Mouse (Mus musculus): ENCODE results near the gene Ttc17.

Gene Ttc17

DNA sequence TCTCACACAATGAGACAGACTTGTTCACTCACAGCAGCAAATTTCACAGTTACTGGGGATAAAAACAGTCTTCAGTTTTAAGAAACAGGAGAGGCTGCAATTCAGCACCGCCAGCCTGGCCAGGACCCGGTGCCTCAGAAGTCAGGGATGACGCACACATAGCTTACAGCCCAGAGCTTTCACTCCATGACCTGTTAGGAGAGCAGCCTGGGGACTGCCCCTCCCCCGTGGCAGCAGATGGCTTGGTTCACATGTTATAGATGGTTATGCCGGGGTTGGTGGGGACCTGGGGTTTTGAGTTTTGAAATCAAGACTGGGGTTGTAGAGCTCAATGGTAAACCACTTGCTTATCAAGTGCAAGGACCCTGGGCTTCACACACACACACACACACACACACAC, 104.1 kb downstream of the Ttc17 start:
- peaks cover 7% of the 10 kb centered on the region; the same call in 1 of the 2 replicates for H3K36me3 ChIP-seq (ENCODE audit: insufficient read depth, low read length)
- no peak overlapping the region for H3K4me3 ChIP-seq (replicated peaks; ENCODE audit: low read length)
- H3K4me1 ChIP-seq (replicated peaks; ENCODE audit: low read depth, low read length), result peaks cover 13% of the 10 kb centered on the region
- TF ChIP-seq CTCF (conservative IDR thresholded peaks at IDR 0.05; ENCODE audit: low read length), result no peak
- TF ChIP-seq NANOG (IDR thresholded peaks at IDR 0.05; ENCODE audit: borderline replicate concordance, low read length), result no peak
- no peak for TF ChIP-seq POU5F1 (IDR thresholded peaks at IDR 0.05; ENCODE audit: borderline replicate concordance, low read length)
- H3K9me3 ChIP-seq (ENCODE audit: low read length), result no peaks in the 10 kb centered on the region
- H3K27me3 ChIP-seq (ENCODE audit: insufficient read depth, low read length), result no peaks in the 10 kb centered on the region

DNA sequence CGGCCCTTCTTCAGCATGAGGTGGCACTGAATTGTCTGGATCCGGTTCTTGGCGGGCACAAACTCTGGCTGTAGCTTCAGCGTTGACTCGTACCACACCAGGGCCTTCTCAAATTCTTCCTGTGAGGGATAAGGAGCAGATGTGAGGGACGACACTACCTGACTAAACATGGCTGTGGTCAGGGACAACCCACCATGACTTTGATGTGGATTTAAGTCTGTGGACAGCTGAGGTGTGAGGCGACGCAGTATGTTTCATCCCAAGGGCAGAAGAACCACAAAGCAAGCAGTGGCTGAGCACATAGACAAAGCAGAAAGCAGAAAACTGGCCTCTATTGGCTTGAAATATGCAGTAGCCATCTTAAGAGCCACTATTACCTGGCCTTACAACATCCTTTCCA, 104.7 kb downstream of the Ttc17 start:
- Histone ChIP-seq H3K4me1 (replicated peaks; ENCODE audit: low read depth, low read length) (peaks cover 13% of the 10 kb centered on the region), H3K36me3 (ENCODE audit: insufficient read depth, low read length) (peaks cover 7% of the 10 kb centered on the region; the same call in 1 of the 2 replicates), H3K4me3 (replicated peaks; ENCODE audit: low read length) (no peak overlapping the region), H3K27me3 (ENCODE audit: insufficient read depth, low read length) (no peaks in the 10 kb centered on the region), H3K9me3 (ENCODE audit: low read length) (no peaks in the 10 kb centered on the region)
- no peak for TF ChIP-seq POU5F1 (IDR thresholded peaks at IDR 0.05; ENCODE audit: borderline replicate concordance, low read length)
- TF ChIP-seq NANOG (IDR thresholded peaks at IDR 0.05; ENCODE audit: borderline replicate concordance, low read length), result no peak
- no peak for TF ChIP-seq CTCF (conservative IDR thresholded peaks at IDR 0.05; ENCODE audit: low read length)

DNA sequence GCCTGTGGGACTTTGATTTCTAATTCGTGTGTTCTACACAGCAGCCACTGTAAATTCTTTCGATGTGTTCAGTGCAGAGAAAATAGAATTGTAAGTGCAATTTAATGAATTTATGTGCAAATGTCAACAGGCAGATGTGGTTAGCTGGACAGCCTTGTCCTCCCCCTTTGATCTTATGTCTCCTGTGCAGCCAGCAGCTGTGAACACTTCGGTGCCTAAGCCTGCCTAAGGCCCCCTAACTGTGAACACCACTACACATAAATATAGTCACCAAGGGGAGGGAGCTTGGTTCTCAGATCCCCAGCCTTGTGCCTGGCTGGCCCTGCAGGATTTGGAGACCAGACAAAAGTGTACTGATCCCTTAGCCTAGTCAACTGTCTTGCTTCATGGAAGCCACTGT, 109.0 kb downstream of the Ttc17 start:
- peaks cover 7% of the 10 kb centered on the region for H3K27me3 ChIP-seq (ENCODE audit: insufficient read depth, low read length)
- TF ChIP-seq NANOG (IDR thresholded peaks at IDR 0.05; ENCODE audit: borderline replicate concordance, low read length) (no peak), CTCF (conservative IDR thresholded peaks at IDR 0.05; ENCODE audit: low read length) (no peak), POU5F1 (IDR thresholded peaks at IDR 0.05; ENCODE audit: borderline replicate concordance, low read length) (no peak)
- H3K4me1 ChIP-seq (replicated peaks; ENCODE audit: low read depth, low read length), result no peaks in the 10 kb centered on the region; the same call in 1 of the 2 replicates

DNA sequence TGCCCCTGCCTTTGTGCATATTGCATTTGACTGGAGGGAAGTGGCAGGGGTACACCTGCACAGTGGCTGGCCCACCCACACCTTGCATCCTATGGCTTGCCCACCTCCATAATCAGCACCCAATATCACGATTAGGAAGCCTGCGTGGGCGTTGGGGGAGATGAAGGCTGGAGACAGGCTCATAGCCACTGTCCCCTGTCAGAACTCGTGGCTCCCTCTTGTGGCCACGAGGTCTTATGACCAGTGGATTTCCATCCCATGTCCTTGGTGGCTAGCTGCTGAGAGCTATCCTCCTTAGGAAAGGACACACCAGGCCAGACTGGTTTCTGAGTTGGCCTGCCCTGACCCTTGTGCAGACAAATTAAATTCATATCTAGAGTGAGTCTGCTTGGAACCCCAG, 116.0 kb downstream of the Ttc17 start:
- TF ChIP-seq POU5F1 (IDR thresholded peaks at IDR 0.05; ENCODE audit: borderline replicate concordance, low read length), result no peak
- peak; percentile 62 for TF ChIP-seq CTCF (conservative IDR thresholded peaks at IDR 0.05; ENCODE audit: low read length)
- no peak for TF ChIP-seq NANOG (IDR thresholded peaks at IDR 0.05; ENCODE audit: borderline replicate concordance, low read length)
- H3K27me3 ChIP-seq (ENCODE audit: insufficient read depth, low read length), result peaks cover 29% of the 10 kb centered on the region
- H3K36me3 ChIP-seq (ENCODE audit: insufficient read depth, low read length), result no peaks in the 10 kb centered on the region
- no peak overlapping the region for H3K4me3 ChIP-seq (replicated peaks; ENCODE audit: low read length)
- H3K4me1 ChIP-seq (replicated peaks; ENCODE audit: low read depth, low read length), result peaks cover 11% of the 10 kb centered on the region
- no peaks in the 10 kb centered on the region for H3K9me3 ChIP-seq (ENCODE audit: low read length)

More for the DNA sequence above, 109.0 kb downstream of the Ttc17 start:
- H3K4me3 ChIP-seq (replicated peaks; ENCODE audit: low read length), result no peak overlapping the region
- H3K36me3 ChIP-seq (ENCODE audit: insufficient read depth, low read length), result peaks cover 7% of the 10 kb centered on the region; the same call in 1 of the 2 replicates
- no peaks in the 10 kb centered on the region for H3K9me3 ChIP-seq (ENCODE audit: low read length)

DNA sequence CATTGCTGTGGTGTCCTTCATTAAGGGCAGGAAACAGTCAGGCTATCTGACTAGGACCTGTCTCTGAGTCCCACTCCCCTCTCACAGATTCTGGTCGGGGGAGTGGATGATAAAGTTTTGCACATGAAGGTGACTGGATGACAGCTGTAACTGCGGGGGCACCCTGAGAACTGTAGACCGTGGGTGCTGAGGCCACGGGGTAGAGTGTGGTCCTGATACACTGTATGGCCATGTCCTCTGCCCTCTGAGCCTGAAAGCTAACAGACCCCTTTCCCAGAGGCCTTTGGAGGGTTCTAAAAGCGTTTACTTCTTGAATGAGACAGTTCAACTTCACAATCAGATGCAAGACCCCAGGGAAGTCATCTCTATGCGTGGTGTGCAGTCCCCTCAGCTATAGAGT, 116.8 kb downstream of the Ttc17 start:
- no peaks in the 10 kb centered on the region for H3K9me3 ChIP-seq (ENCODE audit: low read length)
- TF ChIP-seq NANOG (IDR thresholded peaks at IDR 0.05; ENCODE audit: borderline replicate concordance, low read length) (no peak), CTCF (conservative IDR thresholded peaks at IDR 0.05; ENCODE audit: low read length) (no peak), POU5F1 (IDR thresholded peaks at IDR 0.05; ENCODE audit: borderline replicate concordance, low read length) (no peak)

DNA sequence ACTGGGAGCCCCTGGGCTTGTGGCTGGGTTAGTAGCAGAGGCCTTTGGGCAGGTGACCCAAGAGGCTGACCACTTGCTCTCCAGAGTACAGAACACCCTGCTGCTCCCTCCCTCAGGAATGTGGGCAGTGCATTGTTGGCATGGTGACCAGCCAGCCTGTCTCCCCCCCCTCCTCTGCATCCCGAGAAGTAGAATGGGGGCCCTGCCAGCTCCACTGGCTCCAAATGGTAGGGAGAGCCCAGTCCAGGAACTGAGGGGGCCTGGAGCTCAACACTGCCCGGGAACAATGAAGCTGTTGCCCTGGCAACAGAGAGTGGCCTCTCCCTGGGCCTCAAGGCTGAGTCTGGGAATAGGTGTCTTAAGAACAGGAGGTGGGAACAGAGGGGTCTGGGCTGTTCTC, 117.3 kb downstream of the Ttc17 start:
- H3K4me1 ChIP-seq (replicated peaks; ENCODE audit: low read depth, low read length), result peaks cover 11% of the 10 kb centered on the region
- no peak overlapping the region for H3K4me3 ChIP-seq (replicated peaks; ENCODE audit: low read length)
- TF ChIP-seq CTCF (conservative IDR thresholded peaks at IDR 0.05; ENCODE audit: low read length), result no peak
- H3K36me3 ChIP-seq (ENCODE audit: insufficient read depth, low read length), result no peaks in the 10 kb centered on the region
- peaks cover 32% of the 10 kb centered on the region for H3K27me3 ChIP-seq (ENCODE audit: insufficient read depth, low read length)
- H3K9me3 ChIP-seq (ENCODE audit: low read length), result no peaks in the 10 kb centered on the region

More for the DNA sequence above, 116.8 kb downstream of the Ttc17 start:
- Histone ChIP-seq H3K27me3 (ENCODE audit: insufficient read depth, low read length) (peaks cover 34% of the 10 kb centered on the region), H3K4me3 (replicated peaks; ENCODE audit: low read length) (no peak overlapping the region), H3K36me3 (ENCODE audit: insufficient read depth, low read length) (no peaks in the 10 kb centered on the region), H3K4me1 (replicated peaks; ENCODE audit: low read depth, low read length) (peaks cover 11% of the 10 kb centered on the region)

DNA sequence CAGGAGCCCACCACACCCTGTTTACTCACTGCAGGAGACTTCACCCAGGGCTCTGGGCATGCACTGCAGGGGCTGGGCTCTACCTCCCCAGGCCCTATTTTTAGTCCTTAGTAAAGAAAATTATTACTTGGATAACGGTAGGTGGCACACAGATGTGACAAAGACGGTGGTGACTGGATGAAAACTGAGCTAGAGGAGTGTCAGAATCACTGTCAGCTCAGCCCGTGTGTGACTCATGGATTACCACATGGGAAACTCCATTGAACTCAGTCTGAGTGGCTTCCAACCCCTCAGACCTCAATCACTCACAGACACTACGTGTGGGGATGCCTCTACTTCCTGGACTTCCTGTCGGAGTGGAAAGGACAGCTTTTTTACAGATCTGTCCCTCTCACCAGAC, 118.4 kb downstream of the Ttc17 start:
- H3K27me3 ChIP-seq (ENCODE audit: insufficient read depth, low read length), result peaks cover 29% of the 10 kb centered on the region

DNA sequence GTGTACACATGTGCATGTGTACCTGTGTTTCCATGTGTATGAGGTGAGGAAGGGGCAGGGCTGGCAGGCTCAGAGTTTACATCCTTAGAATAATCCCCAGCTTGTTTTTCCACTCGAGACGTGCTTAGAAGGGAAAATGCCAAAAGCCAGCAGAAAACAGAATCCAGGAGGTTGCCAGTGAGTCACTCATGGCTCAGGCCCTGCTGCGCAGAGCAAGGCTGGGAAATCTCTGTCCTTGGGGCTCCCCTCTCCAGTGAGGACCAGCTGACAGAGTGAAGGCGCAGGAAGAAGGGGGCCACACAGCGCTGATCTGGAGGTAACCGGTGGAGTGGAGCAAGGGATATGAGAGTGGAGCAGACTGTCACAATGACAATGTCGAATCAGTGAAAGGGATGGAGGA, 119.1 kb downstream of the Ttc17 start:
- H3K9me3 ChIP-seq (ENCODE audit: low read length), result no peaks in the 10 kb centered on the region
- H3K4me3 ChIP-seq (replicated peaks; ENCODE audit: low read length), result no peak overlapping the region
- TF ChIP-seq NANOG (IDR thresholded peaks at IDR 0.05; ENCODE audit: borderline replicate concordance, low read length), result no peak
- no peak for TF ChIP-seq POU5F1 (IDR thresholded peaks at IDR 0.05; ENCODE audit: borderline replicate concordance, low read length)
- TF ChIP-seq CTCF (conservative IDR thresholded peaks at IDR 0.05; ENCODE audit: low read length), result no peak
- peaks cover 30% of the 10 kb centered on the region for H3K27me3 ChIP-seq (ENCODE audit: insufficient read depth, low read length)
- H3K36me3 ChIP-seq (ENCODE audit: insufficient read depth, low read length), result no peaks in the 10 kb centered on the region
- peaks cover 11% of the 10 kb centered on the region for H3K4me1 ChIP-seq (replicated peaks; ENCODE audit: low read depth, low read length)

More for the DNA sequence above, 118.4 kb downstream of the Ttc17 start:
- no peaks in the 10 kb centered on the region for H3K9me3 ChIP-seq (ENCODE audit: low read length)
- TF ChIP-seq NANOG (IDR thresholded peaks at IDR 0.05; ENCODE audit: borderline replicate concordance, low read length) (no peak), CTCF (conservative IDR thresholded peaks at IDR 0.05; ENCODE audit: low read length) (no peak), POU5F1 (IDR thresholded peaks at IDR 0.05; ENCODE audit: borderline replicate concordance, low read length) (no peak)
- no peaks in the 10 kb centered on the region for H3K36me3 ChIP-seq (ENCODE audit: insufficient read depth, low read length)
- H3K4me1 ChIP-seq (replicated peaks; ENCODE audit: low read depth, low read length), result peaks cover 11% of the 10 kb centered on the region
- no peak overlapping the region for H3K4me3 ChIP-seq (replicated peaks; ENCODE audit: low read length)

DNA sequence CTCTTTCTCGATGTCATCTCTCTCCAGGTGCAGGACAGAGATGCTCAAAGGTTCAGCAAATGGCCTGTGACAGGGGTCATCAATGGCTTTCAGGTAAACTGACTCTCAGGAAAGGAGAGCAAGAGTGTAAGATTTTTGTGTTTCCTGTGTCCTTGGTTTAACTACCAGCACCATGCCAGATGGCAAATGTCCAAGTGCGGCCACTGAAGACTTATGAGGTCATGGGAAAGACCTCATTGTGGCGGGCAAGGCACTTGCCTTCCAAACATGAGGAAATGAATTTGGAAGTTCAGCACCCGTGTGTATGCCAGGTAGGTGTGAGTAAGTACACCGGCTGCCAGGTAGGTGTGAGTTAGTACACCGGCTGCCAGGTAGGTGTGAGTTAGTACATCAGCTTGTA, 123.0 kb downstream of the Ttc17 start:
- no peaks in the 10 kb centered on the region for H3K36me3 ChIP-seq (ENCODE audit: insufficient read depth, low read length)
- TF ChIP-seq CTCF (conservative IDR thresholded peaks at IDR 0.05; ENCODE audit: low read length), result no peak
- TF ChIP-seq POU5F1 (IDR thresholded peaks at IDR 0.05; ENCODE audit: borderline replicate concordance, low read length), result no peak
- no peak for TF ChIP-seq NANOG (IDR thresholded peaks at IDR 0.05; ENCODE audit: borderline replicate concordance, low read length)
- H3K4me3 ChIP-seq (replicated peaks; ENCODE audit: low read length), result no peak overlapping the region
- H3K4me1 ChIP-seq (replicated peaks; ENCODE audit: low read depth, low read length), result peaks cover 7% of the 10 kb centered on the region
- peaks cover 44% of the 10 kb centered on the region for H3K27me3 ChIP-seq (ENCODE audit: insufficient read depth, low read length)
- H3K9me3 ChIP-seq (ENCODE audit: low read length), result no peaks in the 10 kb centered on the region
